Mouse (Mus musculus): ENCODE data around the gene Fam131b. TPM values are rescaled to one million over a fixed set of nuclear protein-coding genes. Genes with fewer than 3 reads are reported as not detected.

The Fam131b gene
- total RNA-seq, 2 experiments from 2014 or later = 0.21 to 0.30 TPM

DNA sequence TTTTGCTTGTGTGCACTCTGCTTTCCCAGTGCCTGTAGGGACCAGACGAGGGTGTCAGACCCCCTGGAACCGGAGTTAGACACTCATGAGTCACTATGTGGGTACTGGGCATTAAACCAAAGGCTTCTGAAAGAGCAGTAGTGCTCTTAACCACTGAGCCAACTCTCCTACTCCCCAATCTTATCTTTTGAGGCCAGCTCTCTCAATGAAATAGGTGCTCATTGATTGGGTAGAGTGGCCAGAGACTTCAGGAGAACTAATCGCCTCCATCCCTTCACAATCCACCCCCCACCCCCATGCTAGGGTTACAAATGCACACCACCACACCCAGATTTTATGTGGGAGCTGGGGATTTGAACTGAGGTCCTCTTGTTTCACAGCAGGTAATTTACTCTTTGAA is 4.3 kb upstream of the Fam131b start:
- no peak for DNase-seq (ENCODE audit: low spot score)

DNA sequence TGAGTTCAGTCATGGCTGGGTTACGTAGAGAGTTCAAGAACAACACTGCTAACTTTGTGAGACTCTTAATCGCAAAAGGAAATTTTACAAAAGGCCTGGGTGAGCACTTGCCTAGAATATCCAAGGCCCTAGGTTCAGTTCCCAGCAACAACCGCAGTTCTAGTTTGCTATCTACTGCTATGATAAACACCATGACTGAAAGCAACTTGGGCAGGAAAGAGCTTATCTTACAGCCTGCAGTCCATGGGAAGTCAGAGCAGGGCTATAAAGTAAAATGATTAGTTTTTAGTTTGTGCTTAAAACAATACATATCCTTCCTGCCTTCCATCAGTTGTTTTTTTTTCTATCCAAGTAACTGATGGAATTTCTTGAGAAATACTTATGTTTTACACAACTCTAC is 2.1 kb upstream of the Fam131b start:
- DNase-seq (ENCODE audit: low spot score) = no peak

DNA sequence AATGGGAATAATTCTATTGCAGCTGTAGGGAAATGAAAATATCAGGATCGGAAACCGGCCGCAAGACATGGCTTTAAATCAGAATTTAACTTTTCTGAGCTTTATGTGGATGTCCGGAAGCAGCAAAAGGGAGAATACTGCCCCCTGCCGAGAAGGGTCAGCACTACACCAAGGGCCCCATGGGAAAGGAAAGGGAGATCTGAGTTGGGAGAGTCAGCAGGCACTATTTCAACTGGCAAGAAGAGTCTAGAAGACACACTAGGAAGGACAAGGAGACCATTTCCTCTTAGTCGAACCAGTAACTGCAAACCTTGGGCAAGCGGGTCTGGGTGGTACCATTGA is 796 bp upstream of the Fam131b start:
- peak; percentile 85 for DNase-seq (ENCODE audit: low spot score)

DNA sequence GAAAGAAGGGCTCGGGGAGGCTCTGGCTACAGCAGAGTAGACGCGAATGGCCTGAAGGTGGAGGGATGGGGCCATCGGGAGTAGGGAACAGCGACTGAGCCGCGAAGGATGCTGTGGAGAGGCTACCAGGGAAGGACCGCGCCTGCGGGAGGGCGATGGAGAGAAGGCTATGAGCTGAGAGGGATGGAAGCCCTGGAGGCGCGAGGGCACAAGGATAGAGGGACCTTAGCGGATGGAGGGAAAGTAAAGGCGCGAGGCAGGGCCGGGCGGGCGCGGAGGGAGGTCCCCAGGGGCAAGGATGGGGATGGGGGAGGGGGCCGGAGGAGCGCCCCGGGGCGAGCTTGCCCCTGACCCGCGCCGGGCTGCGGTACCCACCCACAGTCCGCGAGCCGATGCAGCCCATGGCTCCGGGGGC is 369 bp downstream of the Fam131b start:
- no peak for DNase-seq (ENCODE audit: low spot score)

DNA sequence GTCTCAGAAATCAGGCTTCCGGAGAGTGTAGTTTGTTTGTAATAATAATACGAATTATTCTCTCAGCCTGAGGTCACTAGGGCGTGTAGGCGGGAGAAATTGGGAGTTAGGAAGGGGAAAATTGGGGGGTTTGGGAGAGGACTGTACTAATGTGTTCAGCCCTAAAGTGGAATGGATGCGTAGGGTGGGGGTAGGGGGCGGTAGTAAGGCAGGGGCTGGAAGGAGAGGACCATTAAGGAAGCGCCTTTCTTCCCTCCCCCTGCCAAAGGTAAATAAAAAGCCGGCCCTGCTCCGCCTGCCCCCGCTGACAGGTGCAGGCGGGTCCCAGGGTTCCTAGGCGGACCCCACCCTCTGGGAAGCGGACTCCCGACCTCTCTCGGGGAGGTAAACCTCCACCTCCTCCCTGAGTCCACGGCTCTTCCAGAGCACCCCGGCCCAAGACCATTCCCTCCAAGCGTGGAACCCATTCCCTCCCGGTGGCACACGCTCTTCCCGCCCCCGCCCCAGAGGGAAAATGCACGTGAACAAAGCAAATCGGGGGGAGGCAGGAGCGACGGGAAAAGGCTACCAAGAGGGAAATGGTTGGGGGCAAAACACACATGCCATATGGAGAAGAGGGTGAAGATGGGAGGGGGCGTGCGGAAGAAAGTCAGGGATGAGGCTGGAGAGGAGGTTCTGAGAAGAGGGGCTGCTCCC is 924 bp downstream of the Fam131b start:
- no peak for DNase-seq (ENCODE audit: low spot score)

DNA sequence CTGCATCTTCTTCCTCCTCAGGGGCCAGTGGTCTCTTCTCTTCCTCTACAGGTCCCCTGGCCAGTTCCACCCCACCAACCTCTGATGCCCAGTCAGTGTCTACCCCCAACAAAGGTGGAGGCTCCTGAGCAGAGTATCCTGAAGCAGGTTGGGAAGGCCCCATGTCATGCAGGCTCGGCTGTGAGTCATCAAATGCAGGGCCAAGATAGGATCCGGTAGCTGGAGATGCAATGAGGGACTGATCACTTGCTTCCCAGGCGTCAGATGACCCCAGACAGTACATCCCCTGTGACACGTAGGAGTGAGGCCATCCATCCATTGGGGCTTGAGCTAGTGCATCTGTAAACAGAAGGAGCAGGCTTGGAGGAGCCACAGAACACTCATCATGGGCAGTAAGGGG is 6.2 kb downstream of the Fam131b start:
- DNase-seq (ENCODE audit: low spot score) = no peak

DNA sequence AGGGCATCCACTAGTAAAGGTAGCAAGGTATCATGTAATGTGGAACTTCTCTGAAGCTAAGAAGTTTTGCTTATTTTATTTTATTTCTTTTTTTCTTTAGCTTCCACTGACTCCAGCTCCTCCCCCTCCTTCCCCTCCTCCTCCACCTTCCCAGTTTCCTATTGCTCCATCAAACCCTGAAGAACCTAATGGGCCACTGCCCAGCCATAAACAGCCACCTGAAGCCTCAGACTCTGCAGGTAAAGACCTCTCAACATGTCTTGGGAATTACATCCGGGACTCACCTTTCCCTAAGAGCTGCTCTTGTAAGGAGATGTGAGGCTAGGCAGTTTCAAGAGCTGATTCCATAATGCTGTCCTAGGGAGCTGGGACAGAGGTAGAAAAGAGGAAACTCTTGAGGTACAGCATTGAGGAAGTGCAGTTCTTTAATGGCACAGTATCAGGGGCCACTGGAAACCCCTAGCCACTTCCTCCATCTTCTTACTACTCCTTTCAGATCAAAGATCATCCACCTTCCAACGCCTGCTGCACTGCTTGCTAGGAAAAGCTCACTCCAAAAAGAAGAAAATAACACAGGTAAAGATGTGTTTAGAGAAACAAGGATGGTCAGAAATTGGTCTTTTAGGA is 13.9 kb downstream of the Fam131b start:
- DNase-seq (ENCODE audit: low spot score) = no peak

DNA sequence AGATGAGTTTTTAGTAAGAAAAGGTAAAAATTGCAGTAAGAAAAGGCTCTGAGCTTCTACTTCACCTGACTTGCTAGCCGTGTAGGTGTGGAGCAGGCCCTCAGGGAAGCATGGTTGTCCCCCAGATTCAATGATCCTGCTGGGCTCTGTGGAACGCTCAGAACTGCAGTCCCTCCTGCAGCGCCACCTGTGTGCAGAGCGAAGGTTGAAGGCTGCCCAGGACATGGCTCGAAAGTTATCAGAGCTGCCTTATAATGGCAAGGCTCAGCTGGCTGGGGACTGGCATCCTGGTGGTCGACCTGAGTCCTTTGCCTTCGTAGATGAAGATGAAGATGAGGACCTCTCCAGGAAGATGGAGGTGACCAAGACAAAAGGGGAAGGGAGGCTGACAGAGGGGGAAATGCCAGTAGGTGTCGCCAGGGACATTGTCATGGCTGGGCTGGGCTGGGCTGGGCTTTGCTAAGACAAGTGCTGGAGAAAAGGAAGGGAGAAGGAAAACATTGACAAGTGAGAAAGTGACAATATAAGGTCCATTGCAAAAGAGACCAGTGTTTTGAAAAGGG is 14.5 kb downstream of the Fam131b start:
- no peak for DNase-seq (ENCODE audit: low spot score)

DNA sequence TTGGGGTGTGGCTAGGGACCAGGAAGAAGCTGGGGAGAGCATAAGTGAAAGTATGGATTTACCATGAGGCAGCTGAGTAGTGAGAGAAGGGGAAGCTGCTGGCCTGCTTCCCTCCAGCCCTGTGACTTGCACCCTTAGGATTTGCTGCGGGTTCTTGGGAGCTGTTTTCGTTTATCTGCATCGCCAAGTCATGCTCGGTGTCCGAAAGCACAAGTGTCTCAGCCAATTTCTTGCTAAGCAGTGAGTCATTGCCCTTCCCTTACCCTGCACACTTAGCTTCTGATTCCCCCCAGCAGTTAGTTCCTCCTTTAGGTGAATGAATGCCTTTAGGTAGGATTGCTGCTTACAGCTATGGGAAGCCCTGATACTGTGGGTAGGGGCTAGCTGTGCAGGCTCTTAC is 25.1 kb downstream of the Fam131b start:
- no peak for DNase-seq (ENCODE audit: low spot score)

DNA sequence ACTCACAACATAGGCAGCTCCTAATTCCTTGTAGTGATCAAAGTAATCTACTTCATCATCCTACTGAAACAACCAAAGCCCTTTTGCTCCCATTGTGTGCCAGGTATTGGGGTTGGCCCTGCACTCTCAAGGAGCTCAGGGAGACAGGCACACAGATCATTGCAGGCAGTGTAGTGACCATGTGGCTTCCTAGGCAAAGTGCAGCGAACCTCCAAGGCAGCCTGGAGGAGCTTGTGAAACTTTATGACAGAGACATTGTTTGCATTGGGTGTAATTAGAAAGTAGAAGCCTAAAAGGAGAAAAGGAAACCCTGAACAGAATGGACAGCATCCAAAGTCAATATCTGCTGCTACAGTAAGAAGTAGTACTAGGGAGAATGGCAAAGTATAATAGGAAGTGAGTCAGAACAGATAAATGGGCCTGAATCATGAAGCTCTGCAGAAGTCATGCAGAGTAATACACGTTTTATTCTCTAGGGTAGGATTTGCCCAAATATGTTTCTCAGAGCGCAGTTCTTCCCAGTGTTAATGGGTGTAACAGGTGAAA is 28.8 kb downstream of the Fam131b start:
- no peak for DNase-seq (ENCODE audit: low spot score)

DNA sequence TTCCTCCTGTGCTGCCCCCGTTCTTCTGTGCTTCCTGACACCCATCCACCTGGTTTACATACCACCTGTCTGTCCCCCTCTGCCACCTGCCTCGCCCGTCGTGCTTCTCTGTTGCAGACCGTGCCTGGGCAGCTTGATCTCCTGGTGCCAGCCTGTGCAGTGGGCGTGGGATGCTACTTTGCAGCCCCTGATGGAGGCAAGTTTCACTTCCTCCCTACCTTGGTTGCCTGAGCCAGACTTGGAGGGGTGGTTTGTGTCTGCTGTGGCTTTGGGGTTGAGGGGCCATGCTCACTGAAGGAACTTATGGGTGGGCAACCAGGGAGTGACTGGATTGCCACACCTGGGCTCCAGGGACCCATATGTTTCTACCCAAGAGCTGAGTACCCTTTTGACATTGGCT is 31.1 kb downstream of the Fam131b start:
- no peak for DNase-seq (ENCODE audit: low spot score)

DNA sequence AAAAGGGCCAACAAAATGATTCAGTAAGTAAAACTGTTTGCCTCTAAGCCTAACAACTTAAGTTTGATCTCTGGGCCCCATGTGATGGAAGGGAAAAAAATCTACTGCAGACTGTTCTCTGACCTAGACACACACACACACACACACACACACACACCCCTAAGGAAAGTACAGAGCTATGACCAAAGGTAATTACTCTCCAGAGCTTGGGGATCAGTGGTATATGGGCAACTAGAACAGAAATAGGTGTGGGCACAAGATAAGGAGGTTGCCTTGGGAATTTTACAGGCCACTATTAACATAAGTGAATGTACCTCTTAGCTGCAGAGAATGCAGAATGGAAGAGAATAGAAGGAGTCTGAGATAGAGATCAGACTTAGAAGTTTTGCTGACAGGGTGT is 36.9 kb downstream of the Fam131b start:
- no peak for DNase-seq (ENCODE audit: low spot score)

DNA sequence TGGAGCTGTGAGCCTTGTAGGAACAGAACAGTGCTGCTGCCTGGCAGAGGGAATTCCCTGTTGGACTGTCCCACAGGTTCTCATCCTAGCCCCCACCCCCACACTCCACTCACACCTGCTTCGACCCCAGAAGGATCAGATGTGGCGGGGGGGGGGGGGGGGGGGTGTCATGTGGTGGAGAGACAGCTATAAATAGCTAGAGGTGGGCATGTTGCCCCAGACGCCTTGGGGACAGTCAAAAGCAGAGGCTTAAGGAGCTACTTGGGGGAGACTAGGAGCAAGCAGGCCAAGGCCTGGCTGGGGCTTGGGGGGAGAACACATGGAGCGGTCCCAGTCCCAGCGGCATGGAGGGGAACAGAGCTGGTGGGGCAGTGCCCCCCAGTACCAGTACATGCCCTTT is 38.0 kb downstream of the Fam131b start, which contains the start of gene Clcn1:
TSS of gene Clcn1 (plus strand) at position 238 of the 400 bp plus-strand sequence.
- peak; percentile 78 for DNase-seq (ENCODE audit: low spot score)

DNA sequence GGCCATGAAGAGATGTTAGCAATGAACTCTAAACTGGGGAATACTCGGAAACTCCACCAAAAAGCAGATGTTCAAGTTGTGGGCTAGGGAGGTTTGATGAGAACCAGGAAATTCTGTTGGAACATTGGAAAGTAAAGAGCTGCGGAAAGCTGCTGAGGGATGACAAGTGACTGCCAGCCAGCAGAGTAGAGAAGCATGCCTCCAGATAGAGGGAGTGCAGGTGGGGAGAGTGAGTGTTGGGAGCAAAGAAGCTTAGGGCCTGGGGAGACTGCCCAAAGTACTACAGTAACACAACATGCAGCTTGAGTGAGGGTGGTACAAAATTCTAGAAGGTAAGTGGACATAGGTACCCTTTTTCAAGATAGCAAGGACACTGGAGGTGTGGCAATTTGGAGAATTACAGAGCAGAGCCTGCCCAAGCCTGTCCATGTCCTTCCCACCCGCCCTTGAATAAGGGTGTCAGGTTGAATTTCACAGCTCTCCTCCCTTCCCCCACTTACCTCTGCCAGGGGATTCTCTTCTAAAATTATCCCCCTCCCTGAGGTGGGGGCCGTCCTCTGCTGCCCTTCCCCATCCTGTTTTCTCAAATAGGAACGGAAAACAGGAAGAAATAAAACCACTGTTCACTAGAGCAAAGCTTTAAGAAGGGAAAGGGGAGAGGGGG is 41.4 kb downstream of the Fam131b start:
- DNase-seq (ENCODE audit: low spot score) = peak; percentile 70

DNA sequence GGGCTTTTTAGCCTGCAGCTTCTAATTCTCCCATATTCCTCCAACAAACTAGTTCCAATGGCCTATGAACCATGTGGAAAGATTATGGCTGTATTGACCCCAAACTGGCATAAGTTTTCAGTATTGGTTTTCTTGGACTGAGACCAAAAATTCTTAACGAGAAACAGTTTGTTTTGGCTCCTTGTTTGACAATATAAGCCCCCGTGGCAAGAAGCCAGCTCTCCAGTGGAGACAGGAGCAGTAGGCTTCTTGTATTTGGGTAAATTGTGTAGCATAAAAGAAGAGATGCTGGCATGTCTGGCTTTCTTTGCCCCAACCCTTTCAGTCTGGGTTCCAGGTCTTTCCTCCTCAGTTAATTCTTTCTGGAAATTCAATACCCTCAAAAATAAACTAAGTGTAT is 48.3 kb downstream of the Fam131b start:
- DNase-seq (ENCODE audit: low spot score) = no peak

DNA sequence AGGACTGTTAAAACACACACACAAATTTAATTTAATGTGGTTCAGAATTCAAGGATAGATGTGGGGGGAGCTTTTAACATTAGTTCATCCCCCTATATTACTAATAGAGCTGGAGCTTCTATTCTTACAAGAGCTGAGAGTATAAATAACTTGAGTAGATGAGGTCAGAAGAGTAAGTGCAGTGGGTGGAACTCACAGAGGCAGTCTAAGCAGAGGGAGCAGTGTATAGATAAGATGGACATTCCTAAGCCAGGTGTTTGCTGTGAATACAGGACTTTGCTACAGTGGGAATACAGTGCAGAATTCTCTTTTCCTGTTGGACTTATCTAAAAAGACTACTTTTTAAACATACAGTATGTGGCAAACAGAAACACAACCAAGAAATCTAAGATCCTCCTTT is 53.6 kb downstream of the Fam131b start:
- DNase-seq (ENCODE audit: low spot score) = no peak

DNA sequence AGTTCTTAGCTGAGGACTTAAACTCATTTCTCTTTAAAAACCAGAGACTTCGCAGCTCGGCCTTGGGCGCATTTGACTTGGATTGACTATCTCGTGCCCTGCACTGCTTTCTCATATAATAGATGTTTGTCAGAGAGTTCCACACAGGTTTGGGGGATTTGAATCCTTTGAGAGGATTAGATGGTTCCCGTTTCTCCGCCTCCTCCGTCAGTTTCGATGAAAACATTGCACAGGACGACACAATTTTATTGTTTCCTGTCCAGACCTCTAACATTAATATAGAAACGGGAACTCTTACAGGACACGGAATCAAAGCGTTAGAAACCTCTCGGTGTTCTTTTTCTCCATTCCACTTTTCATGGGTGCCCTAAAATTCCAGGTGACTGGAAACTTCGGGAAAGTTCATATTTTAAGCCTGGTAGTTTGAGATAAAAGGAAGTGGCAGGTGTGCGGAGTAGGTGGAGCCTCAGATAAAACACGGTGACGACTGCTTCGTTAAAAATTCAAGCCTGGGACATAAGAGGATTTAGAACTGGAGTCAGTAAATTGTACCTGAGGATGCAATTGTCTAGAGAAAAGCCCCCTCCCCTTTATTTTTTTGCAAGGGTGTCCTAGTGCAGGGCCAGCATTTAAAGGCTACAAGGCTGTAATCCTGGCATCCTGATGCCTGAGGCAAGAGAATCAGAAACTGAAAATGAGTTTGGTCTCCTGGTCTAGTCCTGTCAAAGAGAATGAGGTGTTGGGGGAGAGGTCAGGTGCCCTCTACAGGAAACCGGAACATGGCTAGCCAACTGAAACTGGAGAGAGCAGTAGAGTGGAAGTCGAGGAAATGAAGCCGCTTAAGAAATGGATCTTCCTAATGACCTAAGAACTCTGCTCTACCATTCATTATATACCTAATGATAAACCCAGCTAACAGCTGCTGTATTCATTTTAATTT is 58.8 kb downstream of the Fam131b start:
- no peak for DNase-seq (ENCODE audit: low spot score)
